Mouse (Mus musculus) kidney, embryonic 15.5 days (tissue): ENCODE results near the gene Hsph1. TPM values are rescaled to one million over a fixed set of nuclear protein-coding genes. Genes with fewer than 3 reads are reported as not detected.

ENCODE experiments used
- ATAC-seq: fragments of 200-750 bp; cut with Nextera tagmentation; replicated peaks from 2 replicates; pipeline ENCODE4 v1.8.0; 2017; ENCODE audit warnings: moderate TSS enrichment; ENCODE audit not compliant: low FRiP score
- H3K27ac ChIP-seq: fragments of 300-500 bp; sonication (generic); 2 replicates; pipeline ENCODE4 v1.5.1; 2015; ENCODE audit warnings: mild to moderate bottlenecking, inconsistent platforms
- H3K27me3 ChIP-seq: fragments of 300-500 bp; sonication (generic); 2 replicates; pipeline ENCODE4 v1.6.1; 2015; ENCODE audit warnings: inconsistent platforms
- H3K36me3 ChIP-seq: fragments of 300-500 bp; sonication (generic); 2 replicates; pipeline ENCODE4 v1.6.1; 2015; ENCODE audit warnings: inconsistent platforms
- H3K4me1 ChIP-seq: fragments of 300-500 bp; sonication (generic); 2 replicates; pipeline ENCODE4 v1.6.1; 2015; ENCODE audit warnings: inconsistent platforms
- H3K4me2 ChIP-seq: fragments of 300-500 bp; sonication (generic); 2 replicates; pipeline ENCODE4 v1.6.1; 2015; ENCODE audit warnings: moderate library complexity, mild to moderate bottlenecking, inconsistent platforms
- H3K4me3 ChIP-seq: fragments of 300-500 bp; sonication (generic); replicated peaks from 2 replicates; pipeline ENCODE4 v1.5.1; 2015; ENCODE audit warnings: mild to moderate bottlenecking, inconsistent platforms
- H3K9ac ChIP-seq: fragments of 300-500 bp; sonication (generic); 2 replicates; pipeline ENCODE4 v1.6.1; 2015; ENCODE audit warnings: mild to moderate bottlenecking, inconsistent platforms
- H3K9me3 ChIP-seq: fragments of 300-500 bp; sonication (generic); replicated peaks from 2 replicates; pipeline ENCODE4 v1.6.1; 2016; ENCODE audit warnings: inconsistent platforms
- WGBS: fragments of 180-500 bp; shearing (Covaris S2); methylation state at CpG from one replicate; pipeline ENCODE4 v1.1.7; 2015; ENCODE audit warnings: mixed read lengths; 5-methylcytosine and 5-hydroxymethylcytosine counted together
- polyA plus RNA-seq: library from polyadenylated mRNA; unstranded; fragments of >200 nt; fragmentation: Nextera tagmentation; extraction: Ambion mirVana; gene quantifications from 2 replicates; pipeline ENCODE4 v1.2.1, GENCODE M21; 2015

Gene Hsph1
- polyA plus RNA-seq, 1 experiment from 2014 or later = 62.6 TPM

- H3K9me3 ChIP-seq = no peaks in the 10 kb centered on the region
- H3K27me3 ChIP-seq = no peaks in the 10 kb centered on the region
- peaks cover 22% of the 10 kb centered on the region for H3K4me1 ChIP-seq
- H3K4me3 ChIP-seq = peak overlapping the region; percentile 65
- peaks cover 17% of the 10 kb centered on the region for H3K36me3 ChIP-seq
- ATAC-seq = no peak
- 66% methylated on average over 8 of the region's 8 CpGs for WGBS
- H3K9ac ChIP-seq = 0 out of 2 replicates have a peak overlapping the region, but pooled peaks have one; percentile 41
- 0 out of 2 replicates have a peak overlapping the region, but pooled peaks have one; percentile 13 for H3K27ac ChIP-seq
- H3K4me2 ChIP-seq = peak overlapping the region; percentile 77
Observed at GRCm38 (mm10) chr5:149637306-149637705, 1.1 kb upstream of the Hsph1 start.

- peaks cover 22% of the 10 kb centered on the region for H3K4me1 ChIP-seq
- WGBS = under 1% methylated on average over 24 of the region's 24 CpGs
- ATAC-seq = peak; percentile 3; the same call in 1 of the 2 replicates
Observed at GRCm38 (mm10) chr5:149635556-149635955, 620 bp downstream of the Hsph1 start.

GRCm38 (mm10) chr5:149634409-149635035, 1.7 kb downstream of the Hsph1 start:
- Histone ChIP-seq H3K9me3 (no peaks in the 10 kb centered on the region), H3K4me1 (peaks cover 22% of the 10 kb centered on the region), H3K4me2 (peak overlapping the region; percentile 77), H3K36me3 (peaks cover 45% of the 10 kb centered on the region), H3K27ac (0 out of 2 replicates have a peak overlapping the region, but pooled peaks have one; percentile 91), H3K27me3 (no peaks in the 10 kb centered on the region), H3K9ac (peak overlapping the region; percentile 86), H3K4me3 (peak overlapping the region; percentile 65)
- no peak for ATAC-seq
- 60% methylated on average over 11 of the region's 11 CpGs for WGBS

More at GRCm38 (mm10) chr5:149635556-149635955, 620 bp downstream of the Hsph1 start:
- H3K36me3 ChIP-seq = peaks cover 34% of the 10 kb centered on the region
- no peaks in the 10 kb centered on the region for H3K9me3 ChIP-seq
- peak overlapping the region; percentile 65 for H3K4me3 ChIP-seq
- H3K27me3 ChIP-seq = no peaks in the 10 kb centered on the region
- peak overlapping the region; percentile 91 for H3K27ac ChIP-seq
- H3K9ac ChIP-seq = peak overlapping the region; percentile 86
- H3K4me2 ChIP-seq = peak overlapping the region; percentile 77

GRCm38 (mm10) chr5:149625547-149625946, 10.6 kb downstream of the Hsph1 start:
- Histone ChIP-seq H3K9ac (no peak overlapping the region), H3K4me1 (peaks cover 4% of the 10 kb centered on the region; the same call in 1 of the 2 replicates), H3K27ac (no peak overlapping the region), H3K4me2 (no peak overlapping the region), H3K9me3 (no peaks in the 10 kb centered on the region), H3K4me3 (no peak overlapping the region), H3K36me3 (peaks cover 96% of the 10 kb centered on the region), H3K27me3 (no peaks in the 10 kb centered on the region)
- 95% methylated on average over 3 of the region's 3 CpGs for WGBS
- no peak for ATAC-seq

- H3K9me3 ChIP-seq = no peaks in the 10 kb centered on the region
- H3K27me3 ChIP-seq = no peaks in the 10 kb centered on the region
- WGBS = 84% methylated on average over 8 of the region's 8 CpGs
- no peak overlapping the region for H3K4me3 ChIP-seq
- H3K36me3 ChIP-seq = peaks cover 96% of the 10 kb centered on the region
- H3K4me1 ChIP-seq = peaks cover 4% of the 10 kb centered on the region; the same call in 1 of the 2 replicates
- no peak overlapping the region for H3K4me2 ChIP-seq
- ATAC-seq = no peak
- no peak overlapping the region for H3K9ac ChIP-seq
- H3K27ac ChIP-seq = no peak overlapping the region
Observed at GRCm38 (mm10) chr5:149623815-149624675, 12.1 kb downstream of the Hsph1 start.

GRCm38 (mm10) chr5:149622644-149623043, 13.5 kb downstream of the Hsph1 start:
- Histone ChIP-seq H3K9ac (no peak overlapping the region), H3K4me3 (no peak overlapping the region), H3K27me3 (no peaks in the 10 kb centered on the region), H3K9me3 (no peaks in the 10 kb centered on the region), H3K36me3 (peaks cover 98% of the 10 kb centered on the region), H3K27ac (peak overlapping the region; percentile 52), H3K4me1 (peaks cover 4% of the 10 kb centered on the region; the same call in 1 of the 2 replicates), H3K4me2 (no peak overlapping the region)
- ATAC-seq = no peak
- WGBS = 46% methylated on average over 6 of the region's 6 CpGs

- 70% methylated on average over 7 of the region's 7 CpGs for WGBS
- H3K9me3 ChIP-seq = no peaks in the 10 kb centered on the region
- H3K36me3 ChIP-seq = peaks cover 98% of the 10 kb centered on the region
- H3K9ac ChIP-seq = no peak overlapping the region
- no peak overlapping the region for H3K4me3 ChIP-seq
- no peaks in the 10 kb centered on the region for H3K27me3 ChIP-seq
- peak overlapping the region; percentile 52 for H3K27ac ChIP-seq
- no peak for ATAC-seq
- H3K4me2 ChIP-seq = no peak overlapping the region
- peaks cover 4% of the 10 kb centered on the region; the same call in 1 of the 2 replicates for H3K4me1 ChIP-seq
Observed at GRCm38 (mm10) chr5:149622152-149622551, 14.0 kb downstream of the Hsph1 start.

- Histone ChIP-seq H3K4me3 (no peak overlapping the region), H3K4me1 (peaks cover 5% of the 10 kb centered on the region; the same call in 1 of the 2 replicates), H3K9ac (no peak overlapping the region), H3K27ac (no peak overlapping the region), H3K36me3 (peaks cover 85% of the 10 kb centered on the region), H3K27me3 (no peaks in the 10 kb centered on the region), H3K9me3 (no peaks in the 10 kb centered on the region), H3K4me2 (no peak overlapping the region)
- WGBS = 93% methylated on average over 6 of the region's 6 CpGs
- ATAC-seq = no peak
Observed at GRCm38 (mm10) chr5:149617776-149618425, 18.3 kb downstream of the Hsph1 start.

- 92% methylated on average over 10 of the region's 10 CpGs for WGBS
- no peak for ATAC-seq
Observed at GRCm38 (mm10) chr5:149616817-149617216, 19.4 kb downstream of the Hsph1 start.

GRCm38 (mm10) chr5:149616138-149616537, 20.0 kb downstream of the Hsph1 start:
- H3K9me3 ChIP-seq = no peaks in the 10 kb centered on the region
- H3K4me1 ChIP-seq = peaks cover 15% of the 10 kb centered on the region; the same call in 1 of the 2 replicates
- no peak overlapping the region for H3K4me2 ChIP-seq
- H3K27me3 ChIP-seq = no peaks in the 10 kb centered on the region
- WGBS = 83% methylated on average over 1 of the region's 1 CpGs
- H3K4me3 ChIP-seq = no peak overlapping the region
- H3K36me3 ChIP-seq = peaks cover 68% of the 10 kb centered on the region
- no peak overlapping the region for H3K27ac ChIP-seq
- no peak for ATAC-seq
- no peak overlapping the region for H3K9ac ChIP-seq

More at GRCm38 (mm10) chr5:149616817-149617216, 19.4 kb downstream of the Hsph1 start:
- no peak overlapping the region for H3K27ac ChIP-seq
- no peak overlapping the region for H3K4me2 ChIP-seq
- H3K4me1 ChIP-seq = peaks cover 10% of the 10 kb centered on the region; the same call in 1 of the 2 replicates
- H3K27me3 ChIP-seq = no peaks in the 10 kb centered on the region
- peaks cover 75% of the 10 kb centered on the region for H3K36me3 ChIP-seq
- no peak overlapping the region for H3K9ac ChIP-seq
- H3K9me3 ChIP-seq = no peaks in the 10 kb centered on the region
- H3K4me3 ChIP-seq = no peak overlapping the region

GRCm38 (mm10) chr5:149612740-149613139, 23.4 kb downstream of the Hsph1 start:
- peaks cover 15% of the 10 kb centered on the region; the same call in 1 of the 2 replicates for H3K4me1 ChIP-seq
- H3K9ac ChIP-seq = no peak overlapping the region
- peaks cover 34% of the 10 kb centered on the region for H3K36me3 ChIP-seq
- no peak for ATAC-seq
- no peak overlapping the region for H3K4me3 ChIP-seq
- H3K4me2 ChIP-seq = no peak overlapping the region
- H3K9me3 ChIP-seq = no peaks in the 10 kb centered on the region
- WGBS = 46% methylated on average over 10 of the region's 10 CpGs
- H3K27ac ChIP-seq = no peak overlapping the region
- no peaks in the 10 kb centered on the region for H3K27me3 ChIP-seq
